Mouse (Mus musculus) neural tube, embryonic 11.5 days (tissue): ENCODE results near the gene Wnk4. TPM values are rescaled to one million over a fixed set of nuclear protein-coding genes. Genes with fewer than 3 reads are reported as not detected.
A peak's percentile ranks its signal among the peaks of the same experiment; 100 is the strongest.

Experiments used
- ATAC-seq: fragments of 200-750 bp; cut with Nextera tagmentation; 2 replicates; pipeline ENCODE4 v1.8.0; 2017; ENCODE audit warnings: moderate number of reproducible peaks, mild to moderate bottlenecking, moderate TSS enrichment, moderate library complexity; ENCODE audit not compliant: insufficient read depth, low FRiP score, low TSS enrichment
- DNase-seq: peaks from one replicate; pipeline ENCODE4 v3.0.0-alpha.2; 2015; ENCODE audit warnings: low spot score
- H3K27ac ChIP-seq: fragments of 300-500 bp; sonication (generic); 2 replicates; pipeline ENCODE4 v1.5.1; 2014; ENCODE audit warnings: low read depth, mild to moderate bottlenecking, low read length
- H3K27me3 ChIP-seq: fragments of 300-500 bp; sonication (generic); 2 replicates; pipeline ENCODE4 v1.6.1; 2014; ENCODE audit warnings: mild to moderate bottlenecking, low read length, mixed read lengths; ENCODE audit not compliant: control insufficient read depth, insufficient read depth
- H3K36me3 ChIP-seq: fragments of 300-500 bp; sonication (generic); 2 replicates; pipeline ENCODE4 v1.6.1; 2014; ENCODE audit warnings: mild to moderate bottlenecking, low read length, moderate library complexity, mixed read lengths; ENCODE audit not compliant: control insufficient read depth, insufficient read depth
- H3K4me1 ChIP-seq: fragments of 300-500 bp; sonication (generic); 2 replicates; pipeline ENCODE4 v1.6.1; 2014; ENCODE audit warnings: low read length, mixed read lengths; ENCODE audit not compliant: control insufficient read depth, insufficient read depth
- H3K4me2 ChIP-seq: fragments of 300-500 bp; sonication (generic); 2 replicates; pipeline ENCODE4 v1.6.1; 2014; ENCODE audit warnings: low read depth, mild to moderate bottlenecking, moderate library complexity
- H3K4me3 ChIP-seq: fragments of 300-500 bp; sonication (generic); 2 replicates; pipeline ENCODE4 v1.5.1; 2014; ENCODE audit warnings: low read depth, low read length
- H3K9ac ChIP-seq: fragments of 300-500 bp; sonication (generic); 2 replicates; pipeline ENCODE4 v1.6.1; 2014; ENCODE audit warnings: mild to moderate bottlenecking, low read length
- H3K9me3 ChIP-seq: fragments of 300-500 bp; sonication (generic); 2 replicates; pipeline ENCODE4 v1.6.1; 2016; ENCODE audit warnings: low read length; ENCODE audit not compliant: control insufficient read depth
- WGBS: fragments of 180-500 bp; shearing (Covaris S2); extraction: QIAGEN DNeasy Blood & Tissue Kit; methylation state at CpG from one replicate; pipeline ENCODE4 v1.1.7; 2014; 5-methylcytosine and 5-hydroxymethylcytosine counted together
- polyA plus RNA-seq: library from polyadenylated mRNA; unstranded; fragments of >200 nt; fragmentation: Nextera tagmentation; extraction: Ambion mirVana; gene quantifications from 2 replicates; pipeline ENCODE4 v1.2.1, GENCODE M21; 2014

Gene Wnk4
- polyA plus RNA-seq, 1 experiment from 2014 or later, result 7.6 TPM

- no peak for DNase-seq
- peaks cover 8% of the 10 kb centered on the region; the same call in 1 of the 2 replicates for H3K4me1 ChIP-seq
- H3K4me3 ChIP-seq, result no peak overlapping the region
- no peak for ATAC-seq
- no peak overlapping the region for H3K27ac ChIP-seq
- no peaks in the 10 kb centered on the region for H3K27me3 ChIP-seq
- no peak overlapping the region for H3K9ac ChIP-seq
- H3K4me2 ChIP-seq, result no peak overlapping the region
- H3K9me3 ChIP-seq, result no peaks in the 10 kb centered on the region
- H3K36me3 ChIP-seq, result no peaks in the 10 kb centered on the region
Measured at GRCm38 (mm10) chr11:101235429-101235828, 24.9 kb upstream of the Wnk4 start.

DNA sequence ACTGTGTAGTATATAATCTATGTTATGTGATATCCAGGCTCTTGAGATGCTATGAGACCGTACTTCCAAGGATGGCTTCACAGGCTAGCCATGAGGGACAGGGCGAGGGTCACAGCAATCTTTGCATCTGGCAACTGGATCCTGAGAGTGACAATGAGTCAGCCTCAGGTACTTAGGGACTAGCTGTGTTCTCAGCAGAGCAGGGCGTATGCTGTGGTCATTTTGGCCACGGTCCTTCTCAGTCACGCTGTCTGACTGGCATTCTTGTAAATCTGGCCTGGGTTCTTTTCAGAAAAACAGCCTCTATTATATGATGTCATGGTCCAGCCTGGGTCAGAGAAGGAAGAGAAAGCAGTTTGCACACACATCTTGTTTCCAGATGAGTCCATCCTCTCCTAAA is 23.6 kb upstream of the Wnk4 start:
- H3K27ac ChIP-seq, result no peak overlapping the region
- no peaks in the 10 kb centered on the region for H3K9me3 ChIP-seq
- H3K4me2 ChIP-seq, result no peak overlapping the region
- 91% methylated on average over 5 of the region's 5 CpGs for WGBS
- H3K4me1 ChIP-seq, result no peaks in the 10 kb centered on the region
- no peak overlapping the region for H3K9ac ChIP-seq
- H3K4me3 ChIP-seq, result no peak overlapping the region
- DNase-seq (no peak), ATAC-seq (no peak)
- no peaks in the 10 kb centered on the region for H3K27me3 ChIP-seq
- H3K36me3 ChIP-seq, result no peaks in the 10 kb centered on the region

DNA sequence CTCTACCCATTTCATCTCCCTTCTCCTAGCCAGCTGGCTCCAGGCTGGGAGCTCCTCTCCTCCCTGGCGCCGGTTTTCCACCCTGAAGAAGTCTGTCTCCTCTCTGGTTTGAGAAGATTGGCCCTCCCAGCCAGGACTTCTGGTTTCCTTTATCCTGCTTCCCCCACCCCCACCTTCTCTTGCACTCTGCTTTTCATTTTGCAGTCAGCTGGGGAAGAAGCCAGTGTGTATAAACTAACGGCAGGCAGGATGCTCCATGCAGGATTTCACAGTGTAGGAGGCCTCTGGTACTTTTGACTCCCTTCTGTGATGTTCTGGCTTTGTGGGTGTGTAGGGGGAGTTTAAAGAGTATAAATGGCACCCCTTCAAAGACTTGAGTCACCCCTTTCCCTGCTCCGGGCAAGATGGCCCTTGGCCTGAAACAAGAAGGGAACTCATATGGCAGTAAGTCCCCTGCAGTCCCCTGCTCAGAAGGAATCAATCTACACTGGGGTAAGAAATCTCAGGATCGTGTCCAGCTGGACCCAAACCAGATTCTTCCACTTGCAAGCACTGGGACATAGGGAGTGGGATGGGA is 22.2 kb upstream of the Wnk4 start:
- Histone ChIP-seq H3K9ac (no peak overlapping the region), H3K4me2 (no peak overlapping the region), H3K4me1 (no peaks in the 10 kb centered on the region), H3K36me3 (no peaks in the 10 kb centered on the region), H3K4me3 (no peak overlapping the region), H3K27ac (no peak overlapping the region), H3K9me3 (no peaks in the 10 kb centered on the region), H3K27me3 (no peaks in the 10 kb centered on the region)
- WGBS, result 56% methylated on average over 5 of the region's 5 CpGs
- no peak for DNase-seq
- no peak for ATAC-seq

GRCm38 (mm10) chr11:101245071-101245470 is 15.3 kb upstream of the Wnk4 start:
- peaks cover 19% of the 10 kb centered on the region for H3K27me3 ChIP-seq
- no peaks in the 10 kb centered on the region for H3K9me3 ChIP-seq
- no peaks in the 10 kb centered on the region for H3K36me3 ChIP-seq
- H3K4me3 ChIP-seq, result no peak overlapping the region
- H3K4me2 ChIP-seq, result no peak overlapping the region; the same call in 1 of the 2 replicates
- WGBS, result 20% methylated on average over 4 of the region's 4 CpGs
- H3K9ac ChIP-seq, result no peak overlapping the region
- peaks cover 10% of the 10 kb centered on the region for H3K4me1 ChIP-seq
- DNase-seq (no peak), ATAC-seq (no peak)
- H3K27ac ChIP-seq, result no peak overlapping the region

- ATAC-seq, result peak; percentile 55; the same call in 1 of the 2 replicates
Measured at GRCm38 (mm10) chr11:101245855-101246701, 14.3 kb upstream of the Wnk4 start, which contains the start of gene Ramp2. Ramp2 (plus strand) TSS chr11:101246028.

GRCm38 (mm10) chr11:101246702-101247012 is 13.7 kb upstream of the Wnk4 start:
- 9% methylated on average over 7 of the region's 7 CpGs for WGBS
- peak overlapping the region; percentile 95 for H3K4me2 ChIP-seq
- peak overlapping the region; percentile 59 for H3K4me3 ChIP-seq
- DNase-seq (no peak), ATAC-seq (no peak; the same call in 1 of the 2 replicates)
- H3K27me3 ChIP-seq, result peaks cover 19% of the 10 kb centered on the region
- 0 out of 2 replicates have a peak overlapping the region, but pooled peaks have one; percentile 27 for H3K27ac ChIP-seq
- peak overlapping the region; percentile 73 for H3K9ac ChIP-seq
- H3K4me1 ChIP-seq, result peaks cover 10% of the 10 kb centered on the region
- no peaks in the 10 kb centered on the region for H3K9me3 ChIP-seq
- no peaks in the 10 kb centered on the region for H3K36me3 ChIP-seq

More at GRCm38 (mm10) chr11:101245855-101246701, 14.3 kb upstream of the Wnk4 start, which contains the start of gene Ramp2:
- H3K27ac ChIP-seq, result 0 out of 2 replicates have a peak within 1 kb of the TSS, but pooled peaks have one; percentile 27
- H3K4me3 ChIP-seq, result peak within 1 kb of the TSS; percentile 59
- H3K4me2 ChIP-seq, result peak within 1 kb of the TSS; percentile 95
- H3K36me3 ChIP-seq, result no peaks in the 10 kb centered on the region
- H3K9me3 ChIP-seq, result no peaks in the 10 kb centered on the region
- WGBS, result under 1% methylated on average over 62 of the region's 63 CpGs
- H3K27me3 ChIP-seq, result peaks cover 19% of the 10 kb centered on the region
- H3K9ac ChIP-seq, result peak within 1 kb of the TSS; percentile 73
- H3K4me1 ChIP-seq, result peaks cover 10% of the 10 kb centered on the region
- peak; percentile 57 for DNase-seq

- H3K4me3 ChIP-seq, result no peak overlapping the region
- 83% methylated on average over 6 of the region's 6 CpGs for WGBS
- H3K36me3 ChIP-seq, result no peaks in the 10 kb centered on the region
- H3K4me1 ChIP-seq, result peaks cover 10% of the 10 kb centered on the region
- ATAC-seq (no peak), DNase-seq (no peak)
- H3K27me3 ChIP-seq, result peaks cover 19% of the 10 kb centered on the region
- no peaks in the 10 kb centered on the region for H3K9me3 ChIP-seq
- H3K9ac ChIP-seq, result no peak overlapping the region
- peak overlapping the region; percentile 95; the same call in 1 of the 2 replicates for H3K4me2 ChIP-seq
- H3K27ac ChIP-seq, result no peak overlapping the region
Measured at GRCm38 (mm10) chr11:101247521-101248030, 12.8 kb upstream of the Wnk4 start.

DNA sequence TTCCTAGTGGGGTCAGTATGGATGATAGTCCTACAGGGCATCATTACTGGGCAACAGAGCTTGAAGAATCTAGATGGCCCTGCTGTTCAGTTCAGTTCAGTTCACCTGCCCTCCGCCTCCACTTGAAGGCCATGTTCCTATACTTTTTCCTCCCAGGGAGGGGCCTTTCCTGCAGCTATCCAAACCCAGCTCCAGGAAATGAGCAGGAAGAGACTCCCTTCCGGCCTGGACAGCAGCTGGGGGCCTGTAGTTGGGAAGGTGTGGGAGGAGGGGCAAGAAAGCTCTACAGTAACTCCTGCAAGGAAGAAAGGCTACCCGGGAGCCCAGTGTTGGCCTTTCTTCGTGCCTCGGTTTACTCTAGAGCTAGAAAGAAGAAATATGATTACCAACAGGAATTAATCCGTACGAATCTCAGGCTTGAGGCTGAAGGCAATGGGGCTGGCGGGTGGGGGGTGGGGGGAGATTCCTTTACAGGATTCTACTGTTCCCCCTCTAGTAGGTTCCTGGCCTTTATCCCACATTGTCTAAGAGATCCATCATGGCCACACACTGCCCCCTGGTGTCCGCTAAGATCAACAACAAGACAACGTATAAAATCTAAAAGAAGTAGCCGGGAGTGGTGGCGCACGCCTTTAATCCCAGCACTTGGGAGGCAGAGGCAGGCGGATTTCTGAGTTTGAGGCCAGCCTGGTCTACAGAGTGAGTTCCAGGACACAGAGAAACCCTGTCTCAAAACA is 11.9 kb upstream of the Wnk4 start:
- ATAC-seq, result no peak
- 32% methylated on average over 14 of the region's 14 CpGs for WGBS
- H3K27me3 ChIP-seq, result peaks cover 19% of the 10 kb centered on the region
- H3K4me1 ChIP-seq, result peaks cover 13% of the 10 kb centered on the region
- H3K9ac ChIP-seq, result no peak overlapping the region
- H3K36me3 ChIP-seq, result no peaks in the 10 kb centered on the region
- H3K27ac ChIP-seq, result no peak overlapping the region
- H3K4me3 ChIP-seq, result no peak overlapping the region
- peak; percentile 72 for DNase-seq
- H3K9me3 ChIP-seq, result no peaks in the 10 kb centered on the region
- H3K4me2 ChIP-seq, result no peak overlapping the region
